Mouse (Mus musculus): Measurements from ENCODE around the gene Pstk.
"Not testable (repeated sequence)": the region's sequence is repeated elsewhere in the genome, so short reads cannot be mapped to it uniquely, and the experiment has no call there.

GRCm38 (mm10) chr7:131416742-131417141, 45.8 kb downstream of the Pstk start:
- not testable (repeated sequence) for TF ChIP-seq CTCF, EP300 (IDR thresholded peaks at IDR 0.05; ENCODE audit: low read depth)

All from liver, postnatal 0 days (tissue).